Mouse (Mus musculus) hindbrain, embryonic 12.5 days (tissue): ENCODE data around the gene Tpcn1. TPM values are rescaled to one million over a fixed set of nuclear protein-coding genes. Genes with fewer than 3 reads are reported as not detected.

Experiments used
- ATAC-seq: fragments of 200-750 bp; cut with Nextera tagmentation; 2 replicates; pipeline ENCODE4 v1.8.0; 2017; ENCODE audit warnings: moderate TSS enrichment; ENCODE audit not compliant: low FRiP score
- H3K27ac ChIP-seq: fragments of 300-500 bp; sonication (generic); 2 replicates; pipeline ENCODE4 v1.5.1; 2016; ENCODE audit warnings: mild to moderate bottlenecking
- H3K27me3 ChIP-seq: fragments of 300-500 bp; sonication (generic); 2 replicates; pipeline ENCODE4 v1.6.1; 2016; ENCODE audit warnings: mild to moderate bottlenecking
- H3K36me3 ChIP-seq: fragments of 300-500 bp; sonication (generic); 2 replicates; pipeline ENCODE4 v1.6.1; 2016; ENCODE audit warnings: mild to moderate bottlenecking
- H3K4me1 ChIP-seq: fragments of 300-500 bp; sonication (generic); 2 replicates; pipeline ENCODE4 v1.6.1; 2016
- H3K4me2 ChIP-seq: fragments of 300-500 bp; sonication (generic); replicated peaks from 2 replicates; pipeline ENCODE4 v1.6.1; 2016; ENCODE audit warnings: mild to moderate bottlenecking
- H3K4me3 ChIP-seq: fragments of 300-500 bp; sonication (generic); 2 replicates; pipeline ENCODE4 v1.5.1; 2016; ENCODE audit warnings: mild to moderate bottlenecking
- H3K9ac ChIP-seq: fragments of 300-500 bp; sonication (generic); 2 replicates; pipeline ENCODE4 v1.6.1; 2016; ENCODE audit warnings: mild to moderate bottlenecking, moderate library complexity
- H3K9me3 ChIP-seq: fragments of 300-500 bp; sonication (generic); replicated peaks from 2 replicates; pipeline ENCODE4 v1.6.1; 2016; ENCODE audit warnings: mild to moderate bottlenecking
- WGBS: fragments of 180-500 bp; shearing (Covaris S2); methylation state at CpG from one replicate; pipeline ENCODE4 v1.1.7; 2016; 5-methylcytosine and 5-hydroxymethylcytosine counted together
- polyA plus RNA-seq: library from polyadenylated mRNA; unstranded; fragments of >200 nt; fragmentation: Nextera tagmentation; extraction: Ambion mirVana; gene quantifications from 2 replicates; pipeline ENCODE4 v1.2.1, GENCODE M21; 2016

The Tpcn1 gene
- polyA plus RNA-seq, 1 experiment from 2014 or later, result 19.2 TPM

- H3K4me1 ChIP-seq, result peaks cover 32% of the 10 kb centered on the region
- 0 out of 2 replicates have a peak overlapping the region, but pooled peaks have one; percentile 0 for H3K27ac ChIP-seq
- H3K4me3 ChIP-seq, result peak overlapping the region; percentile 72
- H3K4me2 ChIP-seq, result peak overlapping the region; percentile 93
- no peaks in the 10 kb centered on the region for H3K27me3 ChIP-seq
- no peak for ATAC-seq
- H3K9me3 ChIP-seq, result no peaks in the 10 kb centered on the region
- H3K9ac ChIP-seq, result peak overlapping the region; percentile 86
- 35% methylated on average over 9 of the region's 9 CpGs for WGBS
- peaks cover 21% of the 10 kb centered on the region; the same call in 1 of the 2 replicates for H3K36me3 ChIP-seq
Measured at GRCm38 (mm10) chr5:120587616-120587926, 902 bp downstream of the Tpcn1 start.

GRCm38 (mm10) chr5:120586741-120587615 is 1.5 kb downstream of the Tpcn1 start:
- H3K27ac ChIP-seq, result 0 out of 2 replicates have a peak overlapping the region, but pooled peaks have one; percentile 0
- no peaks in the 10 kb centered on the region for H3K27me3 ChIP-seq
- peaks cover 24% of the 10 kb centered on the region; the same call in 1 of the 2 replicates for H3K36me3 ChIP-seq
- H3K4me3 ChIP-seq, result peak overlapping the region; percentile 72
- H3K9ac ChIP-seq, result no peak overlapping the region
- no peak for ATAC-seq
- 13% methylated on average over 17 of the region's 17 CpGs for WGBS
- H3K4me1 ChIP-seq, result peaks cover 32% of the 10 kb centered on the region
- H3K9me3 ChIP-seq, result no peaks in the 10 kb centered on the region
- peak overlapping the region; percentile 93 for H3K4me2 ChIP-seq

- Histone ChIP-seq H3K9me3 (no peaks in the 10 kb centered on the region), H3K36me3 (peaks cover 24% of the 10 kb centered on the region; the same call in 1 of the 2 replicates), H3K9ac (no peak overlapping the region), H3K27ac (no peak overlapping the region), H3K4me2 (no peak overlapping the region), H3K27me3 (no peaks in the 10 kb centered on the region), H3K4me3 (no peak overlapping the region), H3K4me1 (peaks cover 37% of the 10 kb centered on the region)
- 40% methylated on average over 15 of the region's 15 CpGs for WGBS
- ATAC-seq, result no peak
Measured at GRCm38 (mm10) chr5:120584968-120585367, 3.5 kb downstream of the Tpcn1 start.

GRCm38 (mm10) chr5:120583511-120583910 is 5.0 kb downstream of the Tpcn1 start:
- 90% methylated on average over 4 of the region's 4 CpGs for WGBS
- H3K4me3 ChIP-seq, result no peak overlapping the region
- H3K4me1 ChIP-seq, result peaks cover 47% of the 10 kb centered on the region
- H3K4me2 ChIP-seq, result no peak overlapping the region
- no peak overlapping the region for H3K9ac ChIP-seq
- H3K36me3 ChIP-seq, result peaks cover 24% of the 10 kb centered on the region; the same call in 1 of the 2 replicates
- no peaks in the 10 kb centered on the region for H3K9me3 ChIP-seq
- no peak overlapping the region for H3K27ac ChIP-seq
- no peak for ATAC-seq
- H3K27me3 ChIP-seq, result no peaks in the 10 kb centered on the region

GRCm38 (mm10) chr5:120582002-120582401 is 6.5 kb downstream of the Tpcn1 start:
- Histone ChIP-seq H3K4me2 (no peak overlapping the region), H3K4me1 (peaks cover 42% of the 10 kb centered on the region), H3K9me3 (no peaks in the 10 kb centered on the region)

GRCm38 (mm10) chr5:120579898-120580626 is 8.4 kb downstream of the Tpcn1 start:
- peaks cover 34% of the 10 kb centered on the region for H3K4me1 ChIP-seq
- no peak for ATAC-seq

More at GRCm38 (mm10) chr5:120582002-120582401, 6.5 kb downstream of the Tpcn1 start:
- Histone ChIP-seq H3K27me3 (no peaks in the 10 kb centered on the region), H3K4me3 (no peak overlapping the region), H3K27ac (no peak overlapping the region), H3K9ac (no peak overlapping the region), H3K36me3 (peaks cover 24% of the 10 kb centered on the region; the same call in 1 of the 2 replicates)
- WGBS, result 80% methylated on average over 9 of the region's 9 CpGs
- no peak for ATAC-seq

GRCm38 (mm10) chr5:120579211-120579897 is 9.1 kb downstream of the Tpcn1 start:
- H3K9me3 ChIP-seq, result no peaks in the 10 kb centered on the region
- 56% methylated on average over 26 of the region's 26 CpGs for WGBS
- no peak for ATAC-seq
- no peak overlapping the region for H3K4me3 ChIP-seq
- H3K9ac ChIP-seq, result no peak overlapping the region
- H3K36me3 ChIP-seq, result peaks cover 19% of the 10 kb centered on the region; the same call in 1 of the 2 replicates
- H3K4me2 ChIP-seq, result no peak overlapping the region
- peaks cover 28% of the 10 kb centered on the region for H3K4me1 ChIP-seq
- peak overlapping the region; percentile 67 for H3K27ac ChIP-seq
- H3K27me3 ChIP-seq, result no peaks in the 10 kb centered on the region

More at GRCm38 (mm10) chr5:120579898-120580626, 8.4 kb downstream of the Tpcn1 start:
- WGBS, result 80% methylated on average over 26 of the region's 26 CpGs
- Histone ChIP-seq H3K4me2 (no peak overlapping the region), H3K36me3 (peaks cover 24% of the 10 kb centered on the region; the same call in 1 of the 2 replicates), H3K27ac (peak overlapping the region; percentile 67), H3K27me3 (no peaks in the 10 kb centered on the region), H3K9me3 (no peaks in the 10 kb centered on the region), H3K9ac (no peak overlapping the region), H3K4me3 (no peak overlapping the region)

- 51% methylated on average over 12 of the region's 12 CpGs for WGBS
- H3K9me3 ChIP-seq, result no peaks in the 10 kb centered on the region
- peak; percentile 17; the same call in 1 of the 2 replicates for ATAC-seq
- H3K9ac ChIP-seq, result no peak overlapping the region
- H3K36me3 ChIP-seq, result peaks cover 11% of the 10 kb centered on the region; the same call in 1 of the 2 replicates
- no peak overlapping the region for H3K4me3 ChIP-seq
- H3K4me1 ChIP-seq, result peaks cover 28% of the 10 kb centered on the region
- H3K4me2 ChIP-seq, result no peak overlapping the region
- H3K27ac ChIP-seq, result peak overlapping the region; percentile 67
- no peaks in the 10 kb centered on the region for H3K27me3 ChIP-seq
Measured at GRCm38 (mm10) chr5:120578504-120579081, 9.9 kb downstream of the Tpcn1 start.

- no peak overlapping the region for H3K9ac ChIP-seq
- WGBS, result 43% methylated on average over 10 of the region's 10 CpGs
Measured at GRCm38 (mm10) chr5:120577935-120578441, 10.5 kb downstream of the Tpcn1 start.

GRCm38 (mm10) chr5:120576781-120577301 is 11.6 kb downstream of the Tpcn1 start:
- ATAC-seq, result no peak
- Histone ChIP-seq H3K4me3 (no peak overlapping the region), H3K27me3 (no peaks in the 10 kb centered on the region), H3K36me3 (no peaks in the 10 kb centered on the region), H3K9ac (no peak overlapping the region), H3K9me3 (no peaks in the 10 kb centered on the region), H3K4me2 (no peak overlapping the region), H3K4me1 (peaks cover 28% of the 10 kb centered on the region), H3K27ac (no peak overlapping the region)
- WGBS, result 86% methylated on average over 11 of the region's 11 CpGs

More at GRCm38 (mm10) chr5:120577935-120578441, 10.5 kb downstream of the Tpcn1 start:
- no peak overlapping the region for H3K4me2 ChIP-seq
- no peak overlapping the region for H3K4me3 ChIP-seq
- peaks cover 28% of the 10 kb centered on the region for H3K4me1 ChIP-seq
- H3K27me3 ChIP-seq, result no peaks in the 10 kb centered on the region
- ATAC-seq, result 0 out of 2 replicates have a peak, but pooled peaks have one; percentile 5
- no peaks in the 10 kb centered on the region for H3K9me3 ChIP-seq
- peak overlapping the region; percentile 67; the same call in 1 of the 2 replicates for H3K27ac ChIP-seq
- peaks cover 5% of the 10 kb centered on the region; the same call in 1 of the 2 replicates for H3K36me3 ChIP-seq

- Histone ChIP-seq H3K9ac (no peak overlapping the region), H3K27me3 (no peaks in the 10 kb centered on the region), H3K4me2 (no peak overlapping the region), H3K27ac (no peak overlapping the region), H3K4me1 (peaks cover 35% of the 10 kb centered on the region), H3K36me3 (no peaks in the 10 kb centered on the region), H3K4me3 (no peak overlapping the region), H3K9me3 (no peaks in the 10 kb centered on the region)
- WGBS, result 77% methylated on average over 10 of the region's 10 CpGs
- no peak for ATAC-seq
Measured at GRCm38 (mm10) chr5:120574469-120575063, 13.9 kb downstream of the Tpcn1 start.
